Mouse (Mus musculus): ENCODE measurements around the gene Lrp6. TPM values are rescaled to one million over a fixed set of nuclear protein-coding genes. Genes with fewer than 3 reads are reported as not detected.

The Lrp6 gene
- polyA plus RNA-seq, 1 experiment from 2014 or later = 26.4 TPM

DNA sequence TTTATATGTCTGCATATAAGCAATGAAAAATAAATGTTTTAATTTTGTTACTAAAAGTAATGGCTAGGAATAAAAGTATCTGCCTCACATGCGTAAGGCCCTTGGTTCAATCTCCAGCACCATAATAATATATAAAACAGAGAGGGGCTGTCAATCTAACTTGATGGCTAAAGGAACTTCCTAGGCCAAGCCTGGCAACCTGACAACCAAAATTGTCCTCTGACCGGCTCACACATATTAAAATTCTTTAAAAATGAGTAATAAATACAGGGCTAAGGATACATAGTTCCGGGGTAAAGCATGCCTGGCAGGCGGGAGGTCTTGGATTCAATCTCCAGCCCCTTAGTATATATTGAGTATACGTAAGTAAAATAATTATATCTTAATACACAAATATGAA is 48.3 kb downstream of the Lrp6 start:
- H3K36me3 ChIP-seq (ENCODE audit: control insufficient read depth, insufficient read depth, low read length) = peaks cover 9% of the 10 kb centered on the region
- no peaks in the 10 kb centered on the region for H3K27me3 ChIP-seq (ENCODE audit: control insufficient read depth, insufficient read depth, low read length)
- peaks cover 4 to 14% of the 10 kb centered on the region in 2 experiments; a peak in 3 of 4 replicates for H3K4me1 ChIP-seq (ENCODE audit: control insufficient read depth in 2 of 2, insufficient read depth in 2 of 2, low read length in 2 of 2)
- ATAC-seq (ENCODE audit: insufficient number of reproducible peaks, insufficient read depth, low FRiP score, low read depth) = no peak
- WGBS = 90% methylated on average over 5 of the region's 5 CpGs
- H3K9me3 ChIP-seq (ENCODE audit: control insufficient read depth, low read length) = no peaks in the 10 kb centered on the region
- no peak overlapping the region for H3K9ac ChIP-seq (ENCODE audit: low read length)
- H3K27ac ChIP-seq (replicated peaks in 1 of 2; ENCODE audit: control insufficient read depth in 1 of 2, insufficient read depth in 1 of 2, low read depth in 2 of 2, low read length in 2 of 2) = no peak overlapping the region
- H3K4me2 ChIP-seq (ENCODE audit: low read length) = no peak overlapping the region
- no peak overlapping the region for H3K4me3 ChIP-seq (ENCODE audit: control insufficient read depth in 1 of 2, insufficient read depth in 1 of 2, low read depth in 1 of 2, low read length in 2 of 2)

DNA sequence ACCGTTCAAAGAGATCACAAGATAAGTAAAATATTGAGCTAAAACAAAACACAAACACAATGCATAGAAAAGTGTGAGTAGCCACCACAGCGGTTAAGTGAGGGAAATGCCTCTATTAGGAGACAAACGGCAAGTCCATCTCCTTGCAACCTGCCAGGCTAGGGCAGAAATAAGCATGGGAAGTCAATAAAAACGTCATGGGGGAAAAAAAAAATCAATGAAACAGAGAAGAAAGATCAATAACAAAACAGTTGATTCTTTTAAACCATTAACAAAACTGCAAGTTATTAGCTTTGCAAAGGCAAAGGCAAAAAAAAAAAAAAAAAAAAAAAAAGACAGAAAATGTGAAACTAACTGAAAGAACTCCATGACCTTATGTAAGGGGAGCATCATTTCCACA is 49.6 kb downstream of the Lrp6 start:
- peaks cover 9% of the 10 kb centered on the region for H3K36me3 ChIP-seq (ENCODE audit: control insufficient read depth, insufficient read depth, low read length)
- peaks cover 4 to 14% of the 10 kb centered on the region in 2 experiments; a peak in 3 of 4 replicates for H3K4me1 ChIP-seq (ENCODE audit: control insufficient read depth in 2 of 2, insufficient read depth in 2 of 2, low read length in 2 of 2)
- H3K4me3 ChIP-seq (ENCODE audit: control insufficient read depth in 1 of 2, insufficient read depth in 1 of 2, low read depth in 1 of 2, low read length in 2 of 2) = no peak overlapping the region
- H3K27ac ChIP-seq (replicated peaks in 1 of 2; ENCODE audit: control insufficient read depth in 1 of 2, insufficient read depth in 1 of 2, low read depth in 2 of 2, low read length in 2 of 2) = no peak overlapping the region
- no peak overlapping the region for H3K4me2 ChIP-seq (ENCODE audit: low read length)
- no peaks in the 10 kb centered on the region for H3K27me3 ChIP-seq (ENCODE audit: control insufficient read depth, insufficient read depth, low read length)
- no peak overlapping the region for H3K9ac ChIP-seq (ENCODE audit: low read length)
- no peak for ATAC-seq (ENCODE audit: insufficient number of reproducible peaks, insufficient read depth, low FRiP score, low read depth)
- WGBS = 74% methylated on average over 4 of the region's 4 CpGs
- no peaks in the 10 kb centered on the region for H3K9me3 ChIP-seq (ENCODE audit: control insufficient read depth, low read length)

DNA sequence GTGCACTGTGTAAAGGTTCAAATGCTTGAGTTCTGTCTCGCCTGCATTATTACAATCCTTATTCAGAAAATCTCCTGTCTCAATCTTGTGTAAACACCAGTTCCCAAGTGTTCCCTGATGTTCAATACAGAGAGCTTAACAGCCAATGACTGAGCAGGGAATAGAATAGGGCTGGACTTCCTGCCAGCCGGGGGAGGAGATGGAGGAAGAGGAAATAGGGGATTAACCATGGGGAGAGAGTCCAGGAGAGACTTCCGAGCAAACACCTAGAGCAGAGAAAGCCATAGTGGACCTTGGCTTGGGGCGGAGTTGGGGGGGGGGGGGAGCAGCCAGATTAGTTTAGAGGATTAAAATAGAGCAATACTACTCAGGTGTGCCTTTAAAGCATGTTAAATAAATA is 51.3 kb downstream of the Lrp6 start:
- ATAC-seq (ENCODE audit: insufficient number of reproducible peaks, insufficient read depth, low FRiP score, low read depth) = no peak
- no peak overlapping the region for H3K27ac ChIP-seq (replicated peaks in 1 of 2; ENCODE audit: control insufficient read depth in 1 of 2, insufficient read depth in 1 of 2, low read depth in 2 of 2, low read length in 2 of 2)
- 80% methylated on average over 4 of the region's 4 CpGs for WGBS

DNA sequence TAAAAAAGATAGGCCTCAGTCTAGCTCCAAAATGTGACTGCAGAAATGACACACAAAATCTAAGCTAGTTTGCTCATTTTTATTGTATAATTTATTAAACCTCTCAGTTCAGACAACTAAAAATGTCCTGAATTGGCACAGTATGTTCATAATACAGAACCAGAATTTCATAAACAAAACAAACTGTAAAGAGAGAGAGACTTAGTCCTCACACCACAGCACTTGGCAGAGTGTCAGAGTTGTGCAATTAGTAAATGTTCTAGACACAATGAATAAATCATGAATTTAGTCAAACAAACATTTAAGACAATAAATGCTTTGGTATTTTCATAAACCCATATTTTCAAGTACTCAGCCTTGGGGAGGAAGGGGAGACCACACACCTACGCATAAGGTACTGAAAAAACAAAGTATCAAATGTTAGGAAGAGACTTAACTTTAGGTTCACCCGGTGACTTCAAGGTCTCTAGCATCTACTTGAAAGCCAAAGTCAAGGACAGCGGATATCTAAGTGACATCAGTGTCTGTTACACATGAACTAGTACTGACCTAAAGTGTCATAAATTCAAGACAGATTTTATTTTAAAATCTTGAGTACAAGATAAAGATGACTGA is 52.8 kb downstream of the Lrp6 start:
- peaks cover 2 to 14% of the 10 kb centered on the region in 2 experiments; a peak in 2 of 4 replicates for H3K4me1 ChIP-seq (ENCODE audit: control insufficient read depth in 2 of 2, insufficient read depth in 2 of 2, low read length in 2 of 2)
- no peak for ATAC-seq (ENCODE audit: insufficient number of reproducible peaks, insufficient read depth, low FRiP score, low read depth)
- WGBS = 87% methylated on average over 3 of the region's 3 CpGs

More for the DNA sequence above, 51.3 kb downstream of the Lrp6 start:
- H3K9me3 ChIP-seq (ENCODE audit: control insufficient read depth, low read length) = no peaks in the 10 kb centered on the region
- no peak overlapping the region for H3K4me3 ChIP-seq (ENCODE audit: control insufficient read depth in 1 of 2, insufficient read depth in 1 of 2, low read depth in 1 of 2, low read length in 2 of 2)
- H3K4me2 ChIP-seq (ENCODE audit: low read length) = no peak overlapping the region
- H3K4me1 ChIP-seq (ENCODE audit: control insufficient read depth in 2 of 2, insufficient read depth in 2 of 2, low read length in 2 of 2) = peaks cover 2 to 14% of the 10 kb centered on the region in 2 experiments; a peak in 2 of 4 replicates
- H3K9ac ChIP-seq (ENCODE audit: low read length) = no peak overlapping the region
- H3K27me3 ChIP-seq (ENCODE audit: control insufficient read depth, insufficient read depth, low read length) = no peaks in the 10 kb centered on the region
- H3K36me3 ChIP-seq (ENCODE audit: control insufficient read depth, insufficient read depth, low read length) = peaks cover 9% of the 10 kb centered on the region

DNA sequence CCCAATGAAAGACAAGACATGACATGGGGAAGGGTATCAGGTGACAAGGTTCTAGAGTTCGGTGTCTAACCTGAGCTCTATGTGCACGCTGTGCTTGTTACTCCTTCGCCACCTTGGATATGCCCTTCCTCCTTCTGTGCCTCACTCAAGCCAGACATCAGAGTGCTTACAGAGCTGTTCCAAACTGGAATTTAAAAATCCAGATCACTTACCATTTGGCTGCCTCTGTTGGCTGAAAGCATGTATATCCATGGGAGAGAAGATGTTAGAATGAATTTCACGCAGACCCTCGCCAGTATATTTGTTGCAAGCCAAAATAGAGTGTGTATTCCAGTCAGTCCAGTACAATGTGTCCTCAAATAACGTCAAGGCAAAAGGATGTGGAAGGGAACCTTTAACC is 53.8 kb downstream of the Lrp6 start:
- no peak overlapping the region for H3K4me3 ChIP-seq (ENCODE audit: control insufficient read depth in 1 of 2, insufficient read depth in 1 of 2, low read depth in 1 of 2, low read length in 2 of 2)
- no peaks in the 10 kb centered on the region for H3K27me3 ChIP-seq (ENCODE audit: control insufficient read depth, insufficient read depth, low read length)
- WGBS = 85% methylated on average over 6 of the region's 6 CpGs
- no peak overlapping the region for H3K27ac ChIP-seq (replicated peaks in 1 of 2; ENCODE audit: control insufficient read depth in 1 of 2, insufficient read depth in 1 of 2, low read depth in 2 of 2, low read length in 2 of 2)
- ATAC-seq (ENCODE audit: insufficient number of reproducible peaks, insufficient read depth, low FRiP score, low read depth) = no peak
- H3K4me1 ChIP-seq (ENCODE audit: control insufficient read depth in 2 of 2, insufficient read depth in 2 of 2, low read length in 2 of 2) = peaks cover 2 to 14% of the 10 kb centered on the region in 2 experiments; a peak in 2 of 4 replicates
- H3K9ac ChIP-seq (ENCODE audit: low read length) = no peak overlapping the region
- no peak overlapping the region for H3K4me2 ChIP-seq (ENCODE audit: low read length)
- H3K9me3 ChIP-seq (ENCODE audit: control insufficient read depth, low read length) = no peaks in the 10 kb centered on the region
- no peaks in the 10 kb centered on the region; the same call in 1 of the 2 replicates for H3K36me3 ChIP-seq (ENCODE audit: control insufficient read depth, insufficient read depth, low read length)

More for the DNA sequence above, 52.8 kb downstream of the Lrp6 start:
- Histone ChIP-seq H3K27ac (replicated peaks in 1 of 2; ENCODE audit: control insufficient read depth in 1 of 2, insufficient read depth in 1 of 2, low read depth in 2 of 2, low read length in 2 of 2) (no peak overlapping the region), H3K9ac (ENCODE audit: low read length) (no peak overlapping the region), H3K4me3 (ENCODE audit: control insufficient read depth in 1 of 2, insufficient read depth in 1 of 2, low read depth in 1 of 2, low read length in 2 of 2) (no peak overlapping the region), H3K4me2 (ENCODE audit: low read length) (no peak overlapping the region), H3K36me3 (ENCODE audit: control insufficient read depth, insufficient read depth, low read length) (no peaks in the 10 kb centered on the region; the same call in 1 of the 2 replicates), H3K27me3 (ENCODE audit: control insufficient read depth, insufficient read depth, low read length) (no peaks in the 10 kb centered on the region), H3K9me3 (ENCODE audit: control insufficient read depth, low read length) (no peaks in the 10 kb centered on the region)

DNA sequence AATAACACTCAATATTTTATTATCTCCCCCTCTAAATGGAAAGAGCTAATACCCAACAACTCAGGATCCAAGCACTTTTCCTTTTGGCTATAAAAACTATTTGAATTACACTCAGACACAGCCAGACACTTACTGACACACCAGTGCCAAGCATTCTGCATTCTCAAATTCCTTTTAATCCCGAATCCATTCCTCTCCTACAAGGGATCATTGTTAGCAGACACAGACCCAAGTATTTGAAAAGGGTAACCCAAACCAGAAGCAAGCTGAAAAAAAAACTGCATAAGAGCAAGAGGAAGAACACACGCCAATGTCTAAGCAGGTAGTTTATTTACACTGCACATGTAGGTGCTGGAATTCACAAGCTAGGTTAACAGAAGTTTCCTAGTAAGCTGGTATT is 54.3 kb downstream of the Lrp6 start:
- Histone ChIP-seq H3K27me3 (ENCODE audit: control insufficient read depth, insufficient read depth, low read length) (no peaks in the 10 kb centered on the region), H3K36me3 (ENCODE audit: control insufficient read depth, insufficient read depth, low read length) (peaks cover 3% of the 10 kb centered on the region), H3K4me2 (ENCODE audit: low read length) (no peak overlapping the region), H3K4me1 (ENCODE audit: control insufficient read depth in 2 of 2, insufficient read depth in 2 of 2, low read length in 2 of 2) (peaks cover 2 to 12% of the 10 kb centered on the region in 2 experiments; a peak in 2 of 4 replicates), H3K27ac (replicated peaks in 1 of 2; ENCODE audit: control insufficient read depth in 1 of 2, insufficient read depth in 1 of 2, low read depth in 2 of 2, low read length in 2 of 2) (no peak overlapping the region), H3K9me3 (ENCODE audit: control insufficient read depth, low read length) (no peaks in the 10 kb centered on the region), H3K4me3 (ENCODE audit: control insufficient read depth in 1 of 2, insufficient read depth in 1 of 2, low read depth in 1 of 2, low read length in 2 of 2) (no peak overlapping the region), H3K9ac (ENCODE audit: low read length) (no peak overlapping the region)
- ATAC-seq (ENCODE audit: insufficient number of reproducible peaks, insufficient read depth, low FRiP score, low read depth) = no peak
- 75% methylated on average over 2 of the region's 2 CpGs for WGBS

DNA sequence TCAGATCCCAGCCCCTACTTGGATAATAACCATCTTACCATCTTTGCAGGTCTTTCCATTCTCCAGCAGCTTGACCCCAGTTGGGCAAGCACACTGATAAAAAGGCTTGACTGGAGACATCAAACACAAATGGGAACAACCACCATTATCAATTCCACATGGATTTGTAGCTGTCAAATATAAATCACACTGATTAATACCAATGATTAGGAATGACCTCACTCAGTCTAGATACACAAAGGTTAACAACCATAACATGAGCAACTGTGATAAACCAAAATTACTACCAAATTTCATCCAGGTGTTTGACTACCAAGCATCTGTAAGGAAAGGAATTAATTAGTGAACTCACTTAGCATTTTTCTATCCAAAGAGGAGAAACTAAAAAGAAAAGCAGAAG is 55.6 kb downstream of the Lrp6 start:
- no peak for ATAC-seq (ENCODE audit: insufficient number of reproducible peaks, insufficient read depth, low FRiP score, low read depth)
- Histone ChIP-seq H3K4me3 (ENCODE audit: control insufficient read depth in 1 of 2, insufficient read depth in 1 of 2, low read depth in 1 of 2, low read length in 2 of 2) (no peak overlapping the region), H3K36me3 (ENCODE audit: control insufficient read depth, insufficient read depth, low read length) (peaks cover 17% of the 10 kb centered on the region), H3K4me1 (ENCODE audit: control insufficient read depth in 2 of 2, insufficient read depth in 2 of 2, low read length in 2 of 2) (peaks cover 0 to 7% of the 10 kb centered on the region in 2 experiments; a peak in 1 of 4 replicates), H3K27ac (replicated peaks in 1 of 2; ENCODE audit: control insufficient read depth in 1 of 2, insufficient read depth in 1 of 2, low read depth in 2 of 2, low read length in 2 of 2) (no peak overlapping the region), H3K4me2 (ENCODE audit: low read length) (no peak overlapping the region), H3K9ac (ENCODE audit: low read length) (no peak overlapping the region), H3K27me3 (ENCODE audit: control insufficient read depth, insufficient read depth, low read length) (no peaks in the 10 kb centered on the region), H3K9me3 (ENCODE audit: control insufficient read depth, low read length) (no peaks in the 10 kb centered on the region)

DNA sequence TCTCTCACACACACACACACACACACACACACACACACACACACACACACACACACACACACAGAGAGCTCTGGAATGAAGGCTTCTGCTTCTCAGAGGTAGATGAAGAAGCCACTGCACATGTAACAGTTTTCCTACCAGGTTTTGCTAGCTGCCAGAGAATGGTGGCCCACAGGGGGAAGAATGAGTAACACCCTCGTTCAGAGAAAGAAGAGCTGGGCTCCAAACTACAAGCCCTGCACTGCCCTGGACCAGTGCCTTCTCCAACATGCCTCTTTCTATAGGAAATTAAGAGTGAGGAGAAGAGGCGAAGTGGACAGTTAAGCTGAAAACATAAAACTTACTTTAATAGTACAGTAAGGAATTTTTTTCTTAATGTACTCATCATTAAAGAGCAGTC is 56.5 kb downstream of the Lrp6 start:
- H3K36me3 ChIP-seq (ENCODE audit: control insufficient read depth, insufficient read depth, low read length) = peaks cover 22% of the 10 kb centered on the region
- H3K4me3 ChIP-seq (ENCODE audit: control insufficient read depth in 1 of 2, insufficient read depth in 1 of 2, low read depth in 1 of 2, low read length in 2 of 2) = no peak overlapping the region
- no peak overlapping the region for H3K9ac ChIP-seq (ENCODE audit: low read length)
- peaks cover 0 to 5% of the 10 kb centered on the region in 2 experiments; a peak in 1 of 4 replicates for H3K4me1 ChIP-seq (ENCODE audit: control insufficient read depth in 2 of 2, insufficient read depth in 2 of 2, low read length in 2 of 2)
- H3K27me3 ChIP-seq (ENCODE audit: control insufficient read depth, insufficient read depth, low read length) = no peaks in the 10 kb centered on the region
- no peak overlapping the region for H3K4me2 ChIP-seq (ENCODE audit: low read length)
- ATAC-seq (ENCODE audit: insufficient number of reproducible peaks, insufficient read depth, low FRiP score, low read depth) = no peak
- WGBS = 62% methylated on average over 2 of the region's 2 CpGs
- H3K27ac ChIP-seq (replicated peaks in 1 of 2; ENCODE audit: control insufficient read depth in 1 of 2, insufficient read depth in 1 of 2, low read depth in 2 of 2, low read length in 2 of 2) = no peak overlapping the region
- H3K9me3 ChIP-seq (ENCODE audit: control insufficient read depth, low read length) = no peaks in the 10 kb centered on the region

All from heart, embryonic 14.5 days (tissue).